Mouse (Mus musculus): ENCODE data around the gene Phpt1. TPM values are rescaled to one million over a fixed set of nuclear protein-coding genes. Genes with fewer than 3 reads are reported as not detected.
"Not testable (repeated sequence)": the region's sequence is repeated elsewhere in the genome, so short reads cannot be mapped to it uniquely, and the experiment has no call there.

Phpt1 gene
- polyA plus RNA-seq, 1 experiment from 2014 or later, result 163 TPM

DNA sequence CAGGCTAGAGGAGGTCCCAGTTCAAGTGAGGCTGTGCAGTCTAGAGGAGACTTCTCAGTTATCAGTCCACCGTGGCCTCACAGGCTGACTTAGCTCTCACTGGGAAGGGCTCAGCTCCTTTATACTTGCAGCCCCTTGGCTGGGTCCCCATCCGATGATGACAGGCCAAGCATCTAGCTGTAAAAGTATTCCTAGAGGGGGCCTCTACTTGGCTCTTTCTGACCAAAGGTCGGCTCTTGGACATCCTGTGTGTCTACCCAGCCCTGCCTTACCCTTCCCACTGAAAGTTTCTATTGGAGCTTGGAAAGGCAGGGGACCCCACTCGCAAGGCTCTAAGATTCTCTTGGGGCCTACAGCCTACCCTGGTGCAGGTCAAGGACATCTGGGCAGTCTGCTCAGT is 3.8 kb downstream of the Phpt1 start:
- H3K4me3 ChIP-seq, result no peak overlapping the region
- no peak for ATAC-seq (ENCODE audit: low FRiP score, low read depth)
- H3K4me1 ChIP-seq, result peaks cover 25% of the 10 kb centered on the region
- no peak overlapping the region; the same call in 1 of the 2 replicates for H3K9ac ChIP-seq
- 89% methylated on average over 4 of the region's 4 CpGs for WGBS
- H3K27ac ChIP-seq, result no peak overlapping the region
- H3K9me3 ChIP-seq, result no peaks in the 10 kb centered on the region
- H3K36me3 ChIP-seq, result peaks cover 71% of the 10 kb centered on the region
- H3K4me2 ChIP-seq (replicated peaks), result no peak overlapping the region
- peaks cover 4% of the 10 kb centered on the region for H3K27me3 ChIP-seq

DNA sequence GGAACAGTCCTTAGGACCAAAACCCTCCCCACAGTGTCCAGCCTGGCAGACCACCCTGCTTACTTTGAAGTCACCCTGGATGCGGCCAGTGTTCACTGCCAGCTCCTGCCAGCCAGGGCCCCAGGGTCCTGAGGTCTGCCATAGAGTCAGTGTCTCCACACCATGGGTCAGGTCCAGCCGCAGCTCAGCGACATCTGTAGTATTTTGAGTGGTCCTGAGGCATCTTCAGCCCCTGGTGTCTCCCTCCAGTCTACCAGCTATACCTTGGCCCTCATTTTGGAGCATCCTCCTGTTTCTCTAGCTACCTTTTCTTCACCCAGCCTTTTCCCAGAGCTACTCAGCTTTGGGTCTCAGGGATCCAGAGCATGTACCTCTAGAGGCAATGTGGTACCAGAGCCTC is 5.7 kb downstream of the Phpt1 start:
- WGBS, result 94% methylated on average over 3 of the region's 3 CpGs
- no peak for ATAC-seq (ENCODE audit: low FRiP score, low read depth)
- Histone ChIP-seq H3K27me3 (no peaks in the 10 kb centered on the region), H3K4me3 (no peak overlapping the region), H3K4me2 (replicated peaks) (no peak overlapping the region), H3K9ac (no peak overlapping the region), H3K4me1 (peaks cover 16% of the 10 kb centered on the region), H3K9me3 (no peaks in the 10 kb centered on the region), H3K27ac (no peak overlapping the region), H3K36me3 (peaks cover 90% of the 10 kb centered on the region)

DNA sequence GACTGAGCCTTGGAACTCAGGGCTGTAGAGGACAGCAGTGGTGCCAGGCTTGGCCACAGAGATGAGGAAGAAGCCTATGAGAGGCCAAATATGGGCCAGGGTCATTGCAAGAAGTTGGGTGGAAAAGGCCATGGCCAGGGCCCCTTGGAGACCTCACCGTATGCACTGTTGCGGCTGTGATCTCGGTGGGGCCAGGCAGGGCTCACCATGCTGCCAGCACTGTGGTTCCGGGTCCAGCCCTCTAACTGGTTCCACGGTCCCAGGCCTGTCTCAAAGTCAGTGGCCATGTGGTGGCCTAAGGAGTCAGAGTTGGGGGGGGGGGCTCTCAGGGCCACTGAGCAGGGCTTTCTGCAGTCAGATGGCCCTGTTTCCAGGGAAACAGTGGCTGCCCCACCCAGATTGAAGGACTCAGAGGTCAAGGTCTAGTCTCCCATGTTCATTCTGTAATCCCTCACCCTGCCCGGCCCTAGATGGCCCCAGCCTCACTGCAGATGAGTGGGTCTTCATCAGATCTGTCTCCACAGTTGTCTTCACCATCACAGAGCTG is 6.5 kb downstream of the Phpt1 start:
- H3K36me3 ChIP-seq, result peaks cover 97% of the 10 kb centered on the region
- H3K27me3 ChIP-seq, result no peaks in the 10 kb centered on the region

DNA sequence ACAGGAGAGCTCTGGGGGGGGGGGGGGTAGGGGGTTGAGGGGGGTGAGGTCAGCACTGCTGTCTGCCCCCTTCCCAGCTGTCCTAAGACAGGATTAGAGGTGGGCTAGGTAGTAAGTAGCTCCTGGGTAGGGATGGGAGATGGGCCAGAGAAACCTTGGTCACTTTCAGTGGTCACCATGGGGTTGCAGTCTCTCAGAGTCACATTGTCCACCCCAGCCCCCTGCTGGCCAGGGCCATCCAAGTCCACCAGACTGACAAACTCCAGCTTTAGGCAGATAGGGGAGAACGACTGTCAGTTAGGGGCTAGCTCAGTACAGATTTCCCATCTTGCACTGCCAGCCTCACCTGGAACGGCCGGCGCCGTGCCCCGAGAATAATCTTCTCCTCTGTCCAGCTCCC is 8.5 kb downstream of the Phpt1 start:
- Histone ChIP-seq H3K4me3 (no peak overlapping the region), H3K27me3 (no peaks in the 10 kb centered on the region), H3K4me2 (replicated peaks) (no peak overlapping the region), H3K27ac (no peak overlapping the region), H3K4me1 (no peaks in the 10 kb centered on the region), H3K9ac (no peak overlapping the region), H3K36me3 (peaks cover 100% of the 10 kb centered on the region), H3K9me3 (no peaks in the 10 kb centered on the region)
- no peak for ATAC-seq (ENCODE audit: low FRiP score, low read depth)
- WGBS, result 89% methylated on average over 6 of the region's 6 CpGs

More for the DNA sequence above, 6.5 kb downstream of the Phpt1 start:
- no peak overlapping the region for H3K4me2 ChIP-seq (replicated peaks)
- H3K27ac ChIP-seq, result no peak overlapping the region
- H3K4me1 ChIP-seq, result peaks cover 9% of the 10 kb centered on the region
- ATAC-seq (ENCODE audit: low FRiP score, low read depth), result no peak
- H3K9ac ChIP-seq, result no peak overlapping the region
- no peaks in the 10 kb centered on the region for H3K9me3 ChIP-seq
- H3K4me3 ChIP-seq, result no peak overlapping the region
- WGBS, result 93% methylated on average over 6 of the region's 6 CpGs

DNA sequence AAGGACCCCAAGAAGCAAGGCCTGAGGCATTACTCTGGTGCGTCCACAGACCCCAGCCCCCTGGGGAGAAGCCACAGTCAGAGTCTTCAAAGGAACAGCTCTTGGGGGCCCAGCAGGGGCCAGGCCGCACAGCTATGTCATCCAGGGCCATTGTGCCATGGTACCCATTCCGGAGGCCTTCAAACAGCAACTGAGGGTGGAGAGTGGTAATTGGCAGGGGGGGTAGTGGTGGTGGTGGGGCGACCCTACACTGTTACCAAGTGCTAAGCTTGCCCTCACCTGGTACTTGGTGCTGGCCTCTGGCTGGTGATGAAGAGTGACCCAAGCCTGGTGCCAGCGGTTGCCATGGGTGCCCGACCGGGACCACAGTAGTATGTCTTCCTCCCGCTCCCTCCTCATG is 9.3 kb downstream of the Phpt1 start:
- 86% methylated on average over 8 of the region's 8 CpGs for WGBS
- ATAC-seq (ENCODE audit: low FRiP score, low read depth), result no peak
- H3K27me3 ChIP-seq, result no peaks in the 10 kb centered on the region
- no peak overlapping the region for H3K4me2 ChIP-seq (replicated peaks)
- no peaks in the 10 kb centered on the region for H3K4me1 ChIP-seq
- H3K27ac ChIP-seq, result no peak overlapping the region
- no peak overlapping the region for H3K9ac ChIP-seq
- no peaks in the 10 kb centered on the region for H3K9me3 ChIP-seq
- peaks cover 100% of the 10 kb centered on the region for H3K36me3 ChIP-seq
- no peak overlapping the region for H3K4me3 ChIP-seq

DNA sequence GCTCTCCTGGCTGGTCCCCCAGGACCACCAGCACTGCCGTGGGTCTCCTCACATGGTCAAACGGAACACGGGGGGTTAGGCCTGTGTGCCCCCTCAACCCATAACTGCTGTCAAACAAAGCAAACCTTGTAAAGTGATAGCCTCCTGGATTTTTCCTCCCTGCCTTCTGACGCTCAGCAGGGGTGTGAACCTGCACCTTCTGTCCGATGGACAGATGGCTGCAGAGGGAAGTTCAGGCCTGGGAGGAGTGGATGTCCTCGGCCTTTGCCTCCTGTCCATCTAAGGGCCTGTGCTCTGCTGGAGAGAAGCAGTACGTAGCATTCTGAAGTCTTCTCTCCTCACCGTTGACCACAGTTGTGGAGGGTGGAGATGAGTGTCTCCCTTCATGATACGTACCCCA is 13.1 kb downstream of the Phpt1 start:
- no peak for ATAC-seq (ENCODE audit: low FRiP score, low read depth)
- Histone ChIP-seq H3K4me1 (peaks cover 18% of the 10 kb centered on the region), H3K4me3 (no peak overlapping the region), H3K9ac (no peak overlapping the region; the same call in 1 of the 2 replicates), H3K27ac (no peak overlapping the region), H3K27me3 (no peaks in the 10 kb centered on the region), H3K36me3 (peaks cover 72% of the 10 kb centered on the region), H3K9me3 (no peaks in the 10 kb centered on the region), H3K4me2 (replicated peaks) (no peak overlapping the region)
- WGBS, result 82% methylated on average over 9 of the region's 9 CpGs

DNA sequence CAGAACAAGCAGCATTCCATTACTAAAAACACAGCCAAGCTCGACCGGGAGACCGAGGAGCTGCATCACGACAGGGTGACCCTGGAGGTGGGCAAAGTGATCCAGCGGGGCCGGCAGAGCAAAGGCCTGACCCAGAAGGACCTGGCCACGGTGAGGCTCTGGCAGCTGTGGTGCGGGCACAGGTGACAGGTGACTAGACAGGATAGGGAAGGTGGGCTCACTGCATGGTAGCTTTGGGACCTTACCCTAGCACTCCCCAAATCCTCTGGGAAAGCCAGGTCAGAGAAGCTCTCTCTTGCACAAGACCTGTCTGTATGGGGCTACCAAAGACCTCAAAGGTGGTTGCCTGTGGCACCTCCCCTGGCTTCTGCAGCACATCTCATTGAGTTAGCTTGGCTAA is 14.5 kb downstream of the Phpt1 start:
- 85% methylated on average over 8 of the region's 8 CpGs for WGBS

DNA sequence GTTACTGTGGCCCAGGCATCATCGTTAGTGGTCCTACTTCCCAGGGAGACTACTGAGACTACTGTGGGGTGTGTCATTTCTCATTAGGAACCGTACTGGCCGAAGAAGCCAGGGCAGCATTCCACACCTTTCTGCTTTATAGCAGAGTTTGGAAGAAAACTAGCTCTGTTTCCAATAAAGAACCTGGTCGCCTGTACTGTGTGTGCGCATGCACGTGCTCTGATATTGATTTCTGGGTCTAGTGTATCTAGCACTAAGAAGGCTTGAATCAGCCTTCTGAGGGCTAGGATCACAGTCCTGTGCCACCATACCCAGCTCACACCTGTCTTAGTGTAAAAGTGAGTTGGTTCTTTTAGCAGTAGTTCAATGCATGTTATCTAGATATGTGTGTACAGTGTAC is 16.2 kb downstream of the Phpt1 start:
- Histone ChIP-seq H3K9ac (peak overlapping the region; percentile 96), H3K4me1 (peaks cover 22% of the 10 kb centered on the region), H3K27me3 (no peaks in the 10 kb centered on the region), H3K36me3 (peaks cover 40% of the 10 kb centered on the region), H3K4me3 (peak overlapping the region; percentile 97), H3K9me3 (no peaks in the 10 kb centered on the region), H3K27ac (no peak overlapping the region; the same call in 1 of the 2 replicates), H3K4me2 (replicated peaks) (peak overlapping the region; percentile 93)
- WGBS, result 36% methylated on average over 6 of the region's 6 CpGs
- ATAC-seq (ENCODE audit: low FRiP score, low read depth), result no peak

More for the DNA sequence above, 14.5 kb downstream of the Phpt1 start:
- Histone ChIP-seq H3K4me1 (peaks cover 22% of the 10 kb centered on the region), H3K36me3 (peaks cover 58% of the 10 kb centered on the region), H3K9ac (no peak overlapping the region), H3K4me2 (replicated peaks) (no peak overlapping the region), H3K4me3 (no peak overlapping the region), H3K27ac (no peak overlapping the region), H3K27me3 (no peaks in the 10 kb centered on the region), H3K9me3 (no peaks in the 10 kb centered on the region)
- no peak for ATAC-seq (ENCODE audit: low FRiP score, low read depth)

DNA sequence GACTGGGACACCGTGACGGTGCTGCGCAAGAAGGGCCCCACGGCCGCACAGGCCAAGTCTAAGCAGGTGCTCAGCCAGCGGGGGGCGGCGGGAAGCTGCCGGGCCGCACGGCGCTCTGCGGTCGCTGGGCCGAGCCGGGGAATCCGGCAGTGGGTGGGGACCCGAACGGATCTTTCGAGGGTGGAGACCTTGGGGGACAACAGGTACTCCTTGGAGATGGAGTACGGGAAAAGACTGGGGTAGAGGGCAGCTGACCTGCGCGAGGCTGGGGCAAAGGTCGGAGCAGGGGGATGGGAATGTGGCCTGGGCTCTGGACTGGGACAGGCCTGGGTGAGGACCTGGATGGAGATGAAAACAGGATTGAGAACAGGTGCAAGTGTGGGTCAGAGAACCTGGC is 17.1 kb downstream of the Phpt1 start:
- WGBS, result under 1% methylated on average over 24 of the region's 24 CpGs
- H3K36me3 ChIP-seq, result peaks cover 32% of the 10 kb centered on the region
- H3K9ac ChIP-seq, result peak overlapping the region; percentile 96
- ATAC-seq (ENCODE audit: low FRiP score, low read depth), result peak; percentile 25; the same call in 1 of the 2 replicates
- H3K9me3 ChIP-seq, result no peaks in the 10 kb centered on the region
- peak overlapping the region; percentile 93 for H3K4me2 ChIP-seq (replicated peaks)
- H3K27me3 ChIP-seq, result no peaks in the 10 kb centered on the region
- H3K4me1 ChIP-seq, result peaks cover 22% of the 10 kb centered on the region
- H3K4me3 ChIP-seq, result peak overlapping the region; percentile 97
- peak overlapping the region; percentile 69 for H3K27ac ChIP-seq

DNA sequence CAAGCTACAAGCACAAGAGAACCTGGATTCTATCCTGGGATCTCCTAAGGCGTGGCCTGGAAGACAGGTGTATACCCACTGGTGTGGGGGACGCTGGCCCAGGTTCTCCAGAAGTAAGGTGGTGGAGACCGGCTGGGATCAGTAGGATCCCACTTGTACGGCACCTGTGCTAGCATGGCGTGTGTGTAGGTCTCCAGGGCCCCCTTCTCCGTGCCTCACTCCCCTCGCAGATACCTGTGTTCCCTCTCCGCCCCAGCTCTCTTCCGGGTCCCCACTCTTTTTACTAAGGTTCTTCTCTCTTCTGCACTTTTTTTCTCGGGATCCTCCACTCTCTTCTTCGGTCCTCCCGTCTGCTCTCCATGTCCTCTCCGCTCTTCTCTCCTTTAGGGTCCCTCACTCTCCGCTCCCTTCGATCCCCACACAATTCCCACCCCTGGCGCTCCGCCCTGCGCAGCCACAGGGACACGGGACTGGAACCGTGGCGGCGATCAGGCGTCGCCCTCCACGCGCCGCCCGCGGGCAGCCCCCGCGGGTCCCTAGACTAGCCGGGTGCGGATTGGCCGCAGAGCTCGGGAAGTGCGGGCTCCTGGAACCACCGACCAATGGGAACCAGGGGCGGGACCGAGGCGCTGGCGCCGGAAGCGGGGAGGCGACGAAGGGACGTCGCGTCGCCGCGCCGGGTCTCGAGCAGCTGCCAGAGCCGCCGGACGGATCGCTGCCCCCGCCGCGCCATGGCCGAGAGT is 17.6 kb downstream of the Phpt1 start, which contains the start of gene Edf1:
Gene Edf1 (plus strand): TSS at position 627 of the 743 bp plus-strand sequence.
- Histone ChIP-seq H3K27me3 (no peaks in the 10 kb centered on the region), H3K36me3 (peaks cover 26% of the 10 kb centered on the region), H3K4me2 (replicated peaks) (peak within 1 kb of the TSS; percentile 93), H3K9ac (peak within 1 kb of the TSS; percentile 96), H3K4me3 (peak within 1 kb of the TSS; percentile 97), H3K4me1 (peaks cover 22% of the 10 kb centered on the region), H3K9me3 (no peaks in the 10 kb centered on the region), H3K27ac (peak within 1 kb of the TSS; percentile 69)
- peak; percentile 97 for ATAC-seq (ENCODE audit: low FRiP score, low read depth)
- WGBS, result under 1% methylated on average over 61 of the region's 61 CpGs

DNA sequence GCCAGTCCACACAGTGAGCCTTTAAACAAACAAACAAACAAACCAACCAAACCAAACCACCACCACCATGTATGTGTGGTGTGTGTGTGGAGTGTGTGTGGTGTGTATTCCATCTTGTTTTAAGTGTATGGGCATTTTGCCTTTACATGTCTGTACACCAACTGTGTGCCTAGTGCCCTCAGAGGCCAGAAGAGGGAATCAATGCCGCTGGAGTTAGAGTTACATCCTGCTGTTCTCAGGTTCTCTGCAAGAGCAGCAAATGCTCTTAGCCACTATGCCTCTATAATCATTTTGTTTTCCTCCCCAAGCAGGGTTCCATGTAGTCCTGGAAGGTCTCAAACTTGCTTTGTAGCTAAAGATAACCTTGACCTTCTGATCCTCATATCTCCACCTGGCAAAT is 18.7 kb downstream of the Phpt1 start:
- no peak for ATAC-seq (ENCODE audit: low FRiP score, low read depth)
- Histone ChIP-seq H3K27ac (no peak overlapping the region), H3K36me3 (peaks cover 15% of the 10 kb centered on the region), H3K4me3 (no peak overlapping the region), H3K27me3 (no peaks in the 10 kb centered on the region), H3K4me2 (replicated peaks) (no peak overlapping the region), H3K9me3 (no peaks in the 10 kb centered on the region), H3K4me1 (peaks cover 22% of the 10 kb centered on the region), H3K9ac (no peak overlapping the region)
- 42% methylated on average over 1 of the region's 1 CpGs for WGBS

DNA sequence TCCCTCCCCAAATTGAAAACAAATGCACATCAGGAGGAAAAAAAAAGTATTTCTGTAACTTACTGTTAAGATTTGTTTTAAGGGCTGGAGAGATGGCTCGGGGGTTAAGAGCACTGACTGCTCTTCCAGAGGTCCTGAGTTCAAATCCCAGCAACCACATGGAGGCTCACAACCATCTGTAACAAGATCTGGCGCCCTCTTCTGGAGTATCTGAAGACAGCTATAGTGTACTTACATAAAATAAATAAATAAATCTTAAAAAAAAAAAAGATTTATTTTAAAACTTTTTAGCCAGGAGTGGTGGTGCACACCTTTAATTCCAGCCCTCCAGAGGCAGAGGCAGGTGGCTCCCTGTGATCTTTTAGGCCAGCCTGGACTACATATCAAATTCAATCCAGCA is 19.5 kb downstream of the Phpt1 start:
- not testable (repeated sequence) for ATAC-seq (ENCODE audit: low FRiP score, low read depth); H3K4me3 ChIP-seq

More for the DNA sequence above, 19.5 kb downstream of the Phpt1 start:
- not testable (repeated sequence) for H3K9me3 ChIP-seq; H3K9ac ChIP-seq; H3K27me3 ChIP-seq; H3K36me3 ChIP-seq; H3K4me2 ChIP-seq (replicated peaks); H3K27ac ChIP-seq
- H3K4me1 ChIP-seq, result peaks cover 22% of the 10 kb centered on the region
- WGBS, result 42% methylated on average over 2 of the region's 2 CpGs

All from limb, embryonic 13.5 days (tissue).